Mouse (Mus musculus): ENCODE data around the gene Ciapin1. TPM values are rescaled to one million over a fixed set of nuclear protein-coding genes. Genes with fewer than 3 reads are reported as not detected.

The Ciapin1 gene
- polyA plus RNA-seq, 1 experiment from 2014 or later = 168 TPM

GRCm38 (mm10) chr8:94773048-94773447 lies 65.1 kb downstream of the Ciapin1 start:
- peak overlapping the region; percentile 87 for H3K4me2 ChIP-seq (ENCODE audit: low read depth)
- WGBS = 49% methylated on average over 6 of the region's 6 CpGs

GRCm38 (mm10) chr8:94771941-94772670 lies 66.1 kb downstream of the Ciapin1 start, which contains the start of gene Cx3cl1:
TSS of gene Cx3cl1 (plus strand) at chr8:94772009.
- Histone ChIP-seq H3K36me3 (ENCODE audit: control insufficient read depth, insufficient read depth, low read length) (no peaks in the 10 kb centered on the region), H3K4me2 (ENCODE audit: low read depth) (peak within 1 kb of the TSS; percentile 87), H3K27ac (ENCODE audit: low read depth, low read length) (no peak within 1 kb of the TSS), H3K4me3 (ENCODE audit: low read depth, low read length) (peak within 1 kb of the TSS; percentile 50), H3K4me1 (ENCODE audit: control insufficient read depth, insufficient read depth, low read length) (peaks cover 11% of the 10 kb centered on the region), H3K9me3 (ENCODE audit: control insufficient read depth, low read length) (no peaks in the 10 kb centered on the region), H3K9ac (ENCODE audit: low read length) (peak within 1 kb of the TSS; percentile 65), H3K27me3 (ENCODE audit: control insufficient read depth, insufficient read depth, low read length) (peaks cover 12% of the 10 kb centered on the region)
- peak; percentile 84 for DNase-seq (ENCODE audit: low spot score)
- under 1% methylated on average over 38 of the region's 38 CpGs for WGBS
- ATAC-seq (ENCODE audit: insufficient read depth, low FRiP score, low TSS enrichment) = peak; percentile 79

More at GRCm38 (mm10) chr8:94773048-94773447, 65.1 kb downstream of the Ciapin1 start:
- H3K27ac ChIP-seq (ENCODE audit: low read depth, low read length) = no peak overlapping the region
- H3K4me1 ChIP-seq (ENCODE audit: control insufficient read depth, insufficient read depth, low read length) = peaks cover 11% of the 10 kb centered on the region
- no peak overlapping the region for H3K9ac ChIP-seq (ENCODE audit: low read length)
- peaks cover 12% of the 10 kb centered on the region for H3K27me3 ChIP-seq (ENCODE audit: control insufficient read depth, insufficient read depth, low read length)
- no peaks in the 10 kb centered on the region for H3K36me3 ChIP-seq (ENCODE audit: control insufficient read depth, insufficient read depth, low read length)
- ATAC-seq (ENCODE audit: insufficient read depth, low FRiP score, low TSS enrichment) = no peak
- DNase-seq (ENCODE audit: low spot score) = no peak
- H3K9me3 ChIP-seq (ENCODE audit: control insufficient read depth, low read length) = no peaks in the 10 kb centered on the region
- H3K4me3 ChIP-seq (ENCODE audit: low read depth, low read length) = no peak overlapping the region

- Histone ChIP-seq H3K4me2 (ENCODE audit: low read depth) (no peak overlapping the region), H3K4me3 (ENCODE audit: low read depth, low read length) (no peak overlapping the region), H3K36me3 (ENCODE audit: control insufficient read depth, insufficient read depth, low read length) (no peaks in the 10 kb centered on the region), H3K27ac (ENCODE audit: low read depth, low read length) (no peak overlapping the region), H3K9ac (ENCODE audit: low read length) (no peak overlapping the region), H3K27me3 (ENCODE audit: control insufficient read depth, insufficient read depth, low read length) (peaks cover 12% of the 10 kb centered on the region), H3K4me1 (ENCODE audit: control insufficient read depth, insufficient read depth, low read length) (peaks cover 11% of the 10 kb centered on the region), H3K9me3 (ENCODE audit: control insufficient read depth, low read length) (no peaks in the 10 kb centered on the region)
- ATAC-seq (ENCODE audit: insufficient read depth, low FRiP score, low TSS enrichment) (no peak), DNase-seq (ENCODE audit: low spot score) (no peak)
- 66% methylated on average over 6 of the region's 6 CpGs for WGBS
These were observed 67.2 kb downstream of the Ciapin1 start for GRCm38 (mm10) chr8:94770945-94771344.

Other genes starting within 250 kb of the Ciapin1 start
- gene Rspry1, start 236.4 kb downstream of the Ciapin1 start, polyA plus RNA-seq (2014; fragmentation: Nextera tagmentation; extraction: Ambion mirVana) = 46.3 and 49.8 TPM in 2 replicates
- 95.9 and 101 TPM in 2 replicates for gene Fam192a, start 236.4 kb downstream of the Ciapin1 start, polyA plus RNA-seq (2014; fragmentation: Nextera tagmentation; extraction: Ambion mirVana)
- 89.6 and 95.5 TPM in 2 replicates for gene Arl2bp, start 171.8 kb downstream of the Ciapin1 start, polyA plus RNA-seq (2014; fragmentation: Nextera tagmentation; extraction: Ambion mirVana)
- 0.42 and 0.56 TPM in 2 replicates for gene Pllp, start 142.1 kb downstream of the Ciapin1 start, polyA plus RNA-seq (2014; fragmentation: Nextera tagmentation; extraction: Ambion mirVana)
- not detected in 2 replicates for gene Ccl22, start 92.8 kb downstream of the Ciapin1 start, polyA plus RNA-seq (2014; fragmentation: Nextera tagmentation; extraction: Ambion mirVana)
- 6.1 and 7.9 TPM in 2 replicates for gene Cx3cl1, start 66.3 kb downstream of the Ciapin1 start, polyA plus RNA-seq (2014; fragmentation: Nextera tagmentation; extraction: Ambion mirVana)
- gene Ccl17, start 27.9 kb downstream of the Ciapin1 start, polyA plus RNA-seq (2014; fragmentation: Nextera tagmentation; extraction: Ambion mirVana) = not detected in 2 replicates
- 54.0 and 59.3 TPM in 2 replicates for gene Coq9, start within 50 bp of the Ciapin1 start, polyA plus RNA-seq (2014; fragmentation: Nextera tagmentation; extraction: Ambion mirVana)
- 153 TPM in 2 replicates for gene Polr2c, start 19.1 kb upstream of the Ciapin1 start, polyA plus RNA-seq (2014; fragmentation: Nextera tagmentation; extraction: Ambion mirVana)
- gene Dok4, start 38.0 kb upstream of the Ciapin1 start, polyA plus RNA-seq (2014; fragmentation: Nextera tagmentation; extraction: Ambion mirVana) = 16.3 and 18.5 TPM in 2 replicates
- gene Ccdc102a, start 79.7 kb upstream of the Ciapin1 start, polyA plus RNA-seq (2014; fragmentation: Nextera tagmentation; extraction: Ambion mirVana) = 20.1 and 20.2 TPM in 2 replicates
- gene Adgrg5, start 85.3 kb upstream of the Ciapin1 start, polyA plus RNA-seq (2014; fragmentation: Nextera tagmentation; extraction: Ambion mirVana) = 0.31 TPM in 1 of 2 replicates, not detected in the other
- 133 and 140 TPM in 2 replicates for gene Adgrg1, start 136.4 kb upstream of the Ciapin1 start, polyA plus RNA-seq (2014; fragmentation: Nextera tagmentation; extraction: Ambion mirVana)
- gene Adgrg3, start 179.3 kb upstream of the Ciapin1 start, polyA plus RNA-seq (2014; fragmentation: Nextera tagmentation; extraction: Ambion mirVana) = 3.5 and 4.1 TPM in 2 replicates
- not detected in 2 replicates for gene Drc7, start 216.7 kb upstream of the Ciapin1 start, polyA plus RNA-seq (2014; fragmentation: Nextera tagmentation; extraction: Ambion mirVana)
- 29.2 and 32.5 TPM in 2 replicates for gene Katnb1, start 242.8 kb upstream of the Ciapin1 start, polyA plus RNA-seq (2014; fragmentation: Nextera tagmentation; extraction: Ambion mirVana)

All from neural tube, embryonic 11.5 days (tissue).